Mouse (Mus musculus): ENCODE data around the gene Strbp. TPM values are rescaled to one million over a fixed set of nuclear protein-coding genes. Genes with fewer than 3 reads are reported as not detected.

Gene Strbp
- polyA plus RNA-seq, 1 experiment from 2014 or later, result 108 TPM

- no peak overlapping the region for H3K9ac ChIP-seq (ENCODE audit: low read depth, low read length)
- H3K27me3 ChIP-seq (ENCODE audit: control insufficient read depth, insufficient read depth, low read depth, low read length), result no peaks in the 10 kb centered on the region
- H3K36me3 ChIP-seq (ENCODE audit: control insufficient read depth, insufficient read depth, low read length), result peaks cover 39% of the 10 kb centered on the region
- 84% methylated on average over 1 of the region's 1 CpGs for WGBS
- H3K9me3 ChIP-seq (replicated peaks; ENCODE audit: control insufficient read depth, low read length, poor library complexity, severe bottlenecking), result no peaks in the 10 kb centered on the region
- H3K27ac ChIP-seq (ENCODE audit: low read length), result no peak overlapping the region
- no peak overlapping the region for H3K4me2 ChIP-seq (ENCODE audit: low read length)
- H3K4me3 ChIP-seq (ENCODE audit: low read depth, low read length), result no peak overlapping the region
- ATAC-seq, result no peak
- H3K4me1 ChIP-seq (ENCODE audit: control insufficient read depth, insufficient read depth, low read length), result no peaks in the 10 kb centered on the region
Observed at GRCm38 (mm10) chr2:37566035-37566434, 137.6 kb downstream of the Strbp start.

GRCm38 (mm10) chr2:37565579-37565978 lies 138.1 kb downstream of the Strbp start:
- Histone ChIP-seq H3K4me1 (ENCODE audit: control insufficient read depth, insufficient read depth, low read length) (no peaks in the 10 kb centered on the region), H3K36me3 (ENCODE audit: control insufficient read depth, insufficient read depth, low read length) (peaks cover 39% of the 10 kb centered on the region), H3K4me2 (ENCODE audit: low read length) (no peak overlapping the region), H3K27me3 (ENCODE audit: control insufficient read depth, insufficient read depth, low read depth, low read length) (no peaks in the 10 kb centered on the region), H3K27ac (ENCODE audit: low read length) (no peak overlapping the region), H3K9ac (ENCODE audit: low read depth, low read length) (no peak overlapping the region), H3K4me3 (ENCODE audit: low read depth, low read length) (no peak overlapping the region), H3K9me3 (replicated peaks; ENCODE audit: control insufficient read depth, low read length, poor library complexity, severe bottlenecking) (no peaks in the 10 kb centered on the region)
- 57% methylated on average over 2 of the region's 2 CpGs for WGBS
- no peak for ATAC-seq

GRCm38 (mm10) chr2:37556366-37556765 lies 147.3 kb downstream of the Strbp start:
- ATAC-seq, result no peak

GRCm38 (mm10) chr2:37549346-37550012 lies 154.2 kb downstream of the Strbp start:
- H3K9me3 ChIP-seq (replicated peaks; ENCODE audit: control insufficient read depth, low read length, poor library complexity, severe bottlenecking), result no peaks in the 10 kb centered on the region

More at GRCm38 (mm10) chr2:37556366-37556765, 147.3 kb downstream of the Strbp start:
- 80% methylated on average over 2 of the region's 2 CpGs for WGBS
- Histone ChIP-seq H3K4me1 (ENCODE audit: control insufficient read depth, insufficient read depth, low read length) (no peaks in the 10 kb centered on the region), H3K9ac (ENCODE audit: low read depth, low read length) (no peak overlapping the region), H3K27me3 (ENCODE audit: control insufficient read depth, insufficient read depth, low read depth, low read length) (no peaks in the 10 kb centered on the region), H3K4me3 (ENCODE audit: low read depth, low read length) (no peak overlapping the region), H3K4me2 (ENCODE audit: low read length) (no peak overlapping the region), H3K27ac (ENCODE audit: low read length) (no peak overlapping the region), H3K9me3 (replicated peaks; ENCODE audit: control insufficient read depth, low read length, poor library complexity, severe bottlenecking) (no peaks in the 10 kb centered on the region), H3K36me3 (ENCODE audit: control insufficient read depth, insufficient read depth, low read length) (peaks cover 32% of the 10 kb centered on the region)

GRCm38 (mm10) chr2:37531639-37532038 lies 172.0 kb downstream of the Strbp start:
- no peak overlapping the region for H3K27ac ChIP-seq (ENCODE audit: low read length)
- WGBS, result 80% methylated on average over 3 of the region's 3 CpGs
- no peak for ATAC-seq

More at GRCm38 (mm10) chr2:37549346-37550012, 154.2 kb downstream of the Strbp start:
- no peak for ATAC-seq
- H3K27me3 ChIP-seq (ENCODE audit: control insufficient read depth, insufficient read depth, low read depth, low read length), result no peaks in the 10 kb centered on the region
- no peak overlapping the region for H3K27ac ChIP-seq (ENCODE audit: low read length)
- H3K36me3 ChIP-seq (ENCODE audit: control insufficient read depth, insufficient read depth, low read length), result peaks cover 21% of the 10 kb centered on the region
- no peak overlapping the region for H3K4me3 ChIP-seq (ENCODE audit: low read depth, low read length)
- no peaks in the 10 kb centered on the region for H3K4me1 ChIP-seq (ENCODE audit: control insufficient read depth, insufficient read depth, low read length)
- 92% methylated on average over 1 of the region's 1 CpGs for WGBS
- H3K4me2 ChIP-seq (ENCODE audit: low read length), result no peak overlapping the region
- H3K9ac ChIP-seq (ENCODE audit: low read depth, low read length), result no peak overlapping the region

GRCm38 (mm10) chr2:37530766-37531165 lies 172.9 kb downstream of the Strbp start:
- no peaks in the 10 kb centered on the region for H3K9me3 ChIP-seq (replicated peaks; ENCODE audit: control insufficient read depth, low read length, poor library complexity, severe bottlenecking)
- H3K9ac ChIP-seq (ENCODE audit: low read depth, low read length), result no peak overlapping the region
- WGBS, result 97% methylated on average over 1 of the region's 1 CpGs
- 0 out of 2 replicates have a peak, but pooled peaks cover 6% of the 10 kb centered on the region for H3K36me3 ChIP-seq (ENCODE audit: control insufficient read depth, insufficient read depth, low read length)
- ATAC-seq, result no peak
- no peaks in the 10 kb centered on the region for H3K4me1 ChIP-seq (ENCODE audit: control insufficient read depth, insufficient read depth, low read length)
- no peak overlapping the region for H3K4me2 ChIP-seq (ENCODE audit: low read length)
- H3K4me3 ChIP-seq (ENCODE audit: low read depth, low read length), result no peak overlapping the region
- H3K27ac ChIP-seq (ENCODE audit: low read length), result no peak overlapping the region
- no peaks in the 10 kb centered on the region for H3K27me3 ChIP-seq (ENCODE audit: control insufficient read depth, insufficient read depth, low read depth, low read length)

More at GRCm38 (mm10) chr2:37531639-37532038, 172.0 kb downstream of the Strbp start:
- H3K9ac ChIP-seq (ENCODE audit: low read depth, low read length), result no peak overlapping the region
- no peaks in the 10 kb centered on the region for H3K9me3 ChIP-seq (replicated peaks; ENCODE audit: control insufficient read depth, low read length, poor library complexity, severe bottlenecking)
- peaks cover 7% of the 10 kb centered on the region; the same call in 1 of the 2 replicates for H3K36me3 ChIP-seq (ENCODE audit: control insufficient read depth, insufficient read depth, low read length)
- H3K27me3 ChIP-seq (ENCODE audit: control insufficient read depth, insufficient read depth, low read depth, low read length), result no peaks in the 10 kb centered on the region
- H3K4me3 ChIP-seq (ENCODE audit: low read depth, low read length), result no peak overlapping the region
- no peak overlapping the region for H3K4me2 ChIP-seq (ENCODE audit: low read length)
- no peaks in the 10 kb centered on the region for H3K4me1 ChIP-seq (ENCODE audit: control insufficient read depth, insufficient read depth, low read length)

GRCm38 (mm10) chr2:37529397-37529796 lies 174.3 kb downstream of the Strbp start:
- 97% methylated on average over 2 of the region's 2 CpGs for whole genome bisulfite sequencing
- H3K9me3 ChIP-seq (replicated peaks; ENCODE audit: control insufficient read depth, low read length, poor library complexity, severe bottlenecking), result no peaks in the 10 kb centered on the region
- no peak for ATAC-seq
- no peak overlapping the region for H3K9ac ChIP-seq (ENCODE audit: low read depth, low read length)
- no peak overlapping the region for H3K27ac ChIP-seq (ENCODE audit: low read length)
- no peaks in the 10 kb centered on the region for H3K27me3 ChIP-seq (ENCODE audit: control insufficient read depth, insufficient read depth, low read depth, low read length)
- H3K36me3 ChIP-seq (ENCODE audit: control insufficient read depth, insufficient read depth, low read length), result 0 out of 2 replicates have a peak, but pooled peaks cover 4% of the 10 kb centered on the region
- no peak overlapping the region for H3K4me3 ChIP-seq (ENCODE audit: low read depth, low read length)
- no peaks in the 10 kb centered on the region for H3K4me1 ChIP-seq (ENCODE audit: control insufficient read depth, insufficient read depth, low read length)
- no peak overlapping the region for H3K4me2 ChIP-seq (ENCODE audit: low read length)

GRCm38 (mm10) chr2:37527587-37527986 lies 176.1 kb downstream of the Strbp start:
- Histone ChIP-seq H3K4me1 (ENCODE audit: control insufficient read depth, insufficient read depth, low read length) (peaks cover 5% of the 10 kb centered on the region; the same call in 1 of the 2 replicates), H3K27ac (ENCODE audit: low read length) (no peak overlapping the region)

GRCm38 (mm10) chr2:37519286-37519640 lies 184.4 kb downstream of the Strbp start:
- Histone ChIP-seq H3K4me2 (ENCODE audit: low read length) (peak overlapping the region; percentile 80), H3K27me3 (ENCODE audit: control insufficient read depth, insufficient read depth, low read depth, low read length) (no peaks in the 10 kb centered on the region), H3K4me1 (ENCODE audit: control insufficient read depth, insufficient read depth, low read length) (peaks cover 39% of the 10 kb centered on the region), H3K27ac (ENCODE audit: low read length) (no peak overlapping the region), H3K9me3 (replicated peaks; ENCODE audit: control insufficient read depth, low read length, poor library complexity, severe bottlenecking) (no peaks in the 10 kb centered on the region), H3K36me3 (ENCODE audit: control insufficient read depth, insufficient read depth, low read length) (no peaks in the 10 kb centered on the region; the same call in 1 of the 2 replicates), H3K9ac (ENCODE audit: low read depth, low read length) (no peak overlapping the region), H3K4me3 (ENCODE audit: low read depth, low read length) (peak overlapping the region; percentile 14; the same call in 1 of the 2 replicates)
- 87% methylated on average over 1 of the region's 1 CpGs for WGBS
- no peak for ATAC-seq

More at GRCm38 (mm10) chr2:37527587-37527986, 176.1 kb downstream of the Strbp start:
- Histone ChIP-seq H3K36me3 (ENCODE audit: control insufficient read depth, insufficient read depth, low read length) (no peaks in the 10 kb centered on the region; the same call in 1 of the 2 replicates), H3K9ac (ENCODE audit: low read depth, low read length) (no peak overlapping the region), H3K4me2 (ENCODE audit: low read length) (no peak overlapping the region), H3K9me3 (replicated peaks; ENCODE audit: control insufficient read depth, low read length, poor library complexity, severe bottlenecking) (no peaks in the 10 kb centered on the region), H3K27me3 (ENCODE audit: control insufficient read depth, insufficient read depth, low read depth, low read length) (no peaks in the 10 kb centered on the region), H3K4me3 (ENCODE audit: low read depth, low read length) (no peak overlapping the region)
- no peak for ATAC-seq
